Mouse (Mus musculus): ENCODE measurements at regions not wholly inside any gene's neighbourhood (a gene's known extent, or its start where the extent isn't known, plus 50 kb on each side); places are given as distances from the start of the nearest gene placed in this dataset.

DNA sequence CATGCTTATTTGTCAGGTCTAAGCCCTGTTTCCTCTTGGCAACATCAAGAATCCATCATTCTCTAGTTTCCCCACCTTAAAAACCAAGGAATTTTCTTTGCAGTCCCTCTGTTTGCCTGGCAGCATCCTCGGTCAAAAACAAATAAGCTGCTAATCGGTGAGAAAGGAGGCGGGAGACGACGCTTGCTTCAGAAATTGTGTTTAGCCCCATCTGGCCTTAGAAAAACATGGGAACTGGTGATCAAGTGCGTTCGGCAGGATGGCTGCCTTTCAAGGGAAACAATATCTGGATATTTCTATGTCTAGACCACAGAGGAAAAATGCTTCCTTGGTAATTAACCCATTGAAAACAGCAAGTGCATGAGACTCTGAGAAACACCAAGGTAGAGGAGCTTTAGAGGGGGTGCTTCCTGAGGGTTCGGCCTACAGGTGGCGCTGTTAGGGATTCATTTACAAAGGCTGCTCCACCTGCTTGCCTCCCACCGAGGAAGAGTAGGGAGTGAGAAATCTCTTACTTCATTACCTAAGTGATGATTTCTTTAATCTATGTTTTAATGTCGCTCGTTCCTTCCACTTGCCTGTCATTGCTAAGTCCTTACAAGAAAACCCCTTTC lies 174.7 kb upstream of the Col8a1 start:
- no peak for TF ChIP-seq CTCF (IDR thresholded peaks at IDR 0.05; ENCODE audit: borderline replicate concordance, insufficient read depth, low read length)
- TF ChIP-seq POLR2A (IDR thresholded peaks at IDR 0.05; ENCODE audit: low read depth, low read length), result no peak

Measured in embryonic fibroblast, embryonic 13.5 days (primary cell).